Mouse (Mus musculus) mouse trophoblast stem cell (cell line): Measurements from ENCODE around the gene Kpna2.
"Not testable (repeated sequence)": the region's sequence is repeated elsewhere in the genome, so short reads cannot be mapped to it uniquely, and the experiment has no call there.

ENCODE experiments used
- in situ Hi-C, 2 experiments: fragments of 300-500 bp; cut with MseI, MboI; formaldehyde crosslinking; loops; 2 replicates in 1 of 2; 3 replicates in 1 of 2; pipeline ENCODE4 v1.15.1; 2025

Kpna2 gene

DNA sequence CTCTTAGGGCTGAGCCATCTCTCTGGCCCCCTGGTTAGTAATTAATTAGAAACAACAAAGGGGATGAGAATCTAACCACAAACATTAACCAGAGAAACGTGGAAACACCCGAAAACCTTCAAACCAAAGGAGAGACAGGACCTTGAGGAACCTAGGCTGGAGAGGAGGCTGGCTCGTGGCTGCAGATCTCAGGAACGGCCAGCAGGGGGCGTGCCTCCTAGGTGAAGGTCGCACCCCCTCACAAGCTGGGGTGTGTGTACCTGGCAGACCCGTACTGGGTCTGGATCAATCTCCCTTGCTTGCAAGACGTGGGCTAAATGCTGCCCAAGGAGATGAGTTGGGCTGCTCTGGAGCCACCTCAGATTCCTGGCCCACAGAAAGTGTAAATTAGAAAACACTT lies 19.3 kb upstream of the Kpna2 start:
- in situ Hi-C loops, result no loop called here

DNA sequence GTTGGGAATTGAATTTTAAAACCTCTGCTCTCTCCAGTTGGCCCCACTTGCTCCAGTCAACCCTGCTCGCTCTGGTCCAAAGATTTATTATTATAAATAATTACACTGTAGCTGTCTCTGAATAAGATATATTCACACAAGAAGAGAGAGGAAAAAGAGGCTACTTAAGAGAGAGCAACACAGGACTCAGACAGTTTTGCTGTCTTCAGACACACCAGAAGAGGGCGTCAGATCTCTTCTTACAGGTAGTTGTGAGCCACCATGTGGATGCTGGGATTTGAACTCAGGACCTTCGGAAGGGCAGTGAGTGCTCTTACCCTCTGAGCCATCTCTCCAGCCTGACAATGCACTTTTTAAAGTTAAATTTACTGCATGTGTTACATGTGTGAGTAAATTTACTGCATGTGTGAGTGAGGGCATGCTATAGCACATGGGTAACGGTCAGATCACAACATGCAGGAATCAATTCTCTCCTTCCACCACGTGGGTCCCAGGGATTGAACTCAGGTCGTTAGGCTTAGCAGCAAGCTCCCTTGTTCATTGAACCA lies 18.1 kb upstream of the Kpna2 start:
- in situ Hi-C loops, result no loop called here

DNA sequence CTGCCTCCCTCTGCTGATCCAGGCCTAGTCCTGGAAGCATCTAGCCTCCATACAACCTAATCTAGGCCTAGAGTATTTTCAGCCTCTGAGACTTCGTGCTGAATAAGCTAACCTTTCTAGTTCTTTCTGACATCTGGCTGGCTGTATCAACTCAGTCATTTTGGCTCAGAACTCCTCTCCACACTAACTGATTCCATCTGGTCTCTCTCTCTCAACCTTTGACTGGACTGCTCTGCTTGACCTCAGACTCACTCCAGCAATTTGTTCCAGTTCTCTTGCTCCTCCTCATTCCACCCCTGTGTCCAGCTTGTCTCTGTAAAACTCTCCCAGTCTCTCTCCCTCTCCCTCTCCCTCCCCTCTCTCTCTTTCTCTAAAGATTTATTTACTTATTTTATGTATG lies 17.6 kb upstream of the Kpna2 start:
- in situ Hi-C loops, result no loop called here

DNA sequence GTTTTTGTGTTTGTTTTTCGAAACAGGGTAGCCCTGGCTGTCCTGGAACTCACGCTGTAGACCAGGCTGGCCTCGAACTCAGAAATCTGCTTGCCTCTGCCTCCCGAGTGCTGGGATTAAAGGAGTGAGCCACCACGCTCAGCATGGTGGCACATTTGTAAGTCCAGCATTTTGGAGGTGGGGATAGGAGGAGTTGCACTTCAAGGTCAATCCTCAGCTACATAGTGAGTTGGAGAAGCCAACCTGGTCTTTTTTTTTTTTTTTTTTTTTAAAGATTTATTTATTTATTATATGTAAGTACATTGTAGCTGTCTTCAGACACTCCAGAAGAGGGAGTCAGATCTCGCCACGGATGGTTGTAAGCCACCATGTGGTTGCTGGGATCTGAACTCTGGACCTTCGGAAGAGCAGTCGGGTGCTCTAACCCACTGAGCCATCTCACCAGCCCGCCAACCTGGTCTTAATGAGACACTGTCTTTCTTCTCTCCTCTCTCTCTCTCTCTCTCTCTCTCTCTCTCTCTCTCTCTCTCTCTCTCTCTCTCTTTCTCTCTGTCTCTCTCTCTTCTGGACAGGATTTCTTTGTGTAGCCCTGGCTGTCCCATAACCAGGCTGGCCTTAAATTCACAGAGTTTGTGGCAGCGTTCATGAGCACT lies 16.3 kb upstream of the Kpna2 start:
- in situ Hi-C loops, result not testable (repeated sequence)

DNA sequence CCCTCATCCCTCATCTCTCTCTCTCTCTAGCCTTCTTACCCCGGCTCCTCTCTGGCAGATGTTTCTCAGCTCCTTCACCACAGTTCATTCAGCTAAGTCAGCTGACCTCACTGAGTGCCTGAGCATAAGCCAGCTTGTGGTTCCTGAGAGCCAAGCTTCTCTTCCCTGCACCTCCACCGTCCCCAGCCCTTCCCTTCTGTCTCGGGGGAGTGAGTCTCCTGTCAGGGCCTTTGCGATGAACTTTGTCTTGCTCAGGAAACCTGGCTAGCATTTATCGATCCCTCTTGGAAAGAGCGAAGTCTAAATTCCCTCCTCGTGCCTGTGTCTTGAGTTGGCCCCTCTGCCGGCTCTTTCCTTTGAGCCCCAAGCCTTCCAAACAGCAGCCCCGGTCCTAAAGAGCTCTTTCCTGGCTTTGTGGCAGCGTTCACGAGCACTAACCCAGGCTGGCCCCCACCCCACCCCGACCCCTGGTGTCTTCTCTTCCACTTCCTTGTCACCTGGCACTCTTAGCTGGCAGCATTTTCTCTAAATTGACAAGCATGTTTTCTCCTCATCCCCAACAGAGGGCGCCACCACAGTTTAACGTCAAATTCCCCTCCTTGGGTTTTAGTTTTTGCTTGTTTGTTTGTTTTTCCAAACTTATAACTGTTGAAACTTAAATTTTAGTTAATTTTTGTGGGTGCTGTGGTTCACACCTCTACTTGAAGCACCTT lies 15.4 kb upstream of the Kpna2 start:
- in situ Hi-C loops, result no loop called here

DNA sequence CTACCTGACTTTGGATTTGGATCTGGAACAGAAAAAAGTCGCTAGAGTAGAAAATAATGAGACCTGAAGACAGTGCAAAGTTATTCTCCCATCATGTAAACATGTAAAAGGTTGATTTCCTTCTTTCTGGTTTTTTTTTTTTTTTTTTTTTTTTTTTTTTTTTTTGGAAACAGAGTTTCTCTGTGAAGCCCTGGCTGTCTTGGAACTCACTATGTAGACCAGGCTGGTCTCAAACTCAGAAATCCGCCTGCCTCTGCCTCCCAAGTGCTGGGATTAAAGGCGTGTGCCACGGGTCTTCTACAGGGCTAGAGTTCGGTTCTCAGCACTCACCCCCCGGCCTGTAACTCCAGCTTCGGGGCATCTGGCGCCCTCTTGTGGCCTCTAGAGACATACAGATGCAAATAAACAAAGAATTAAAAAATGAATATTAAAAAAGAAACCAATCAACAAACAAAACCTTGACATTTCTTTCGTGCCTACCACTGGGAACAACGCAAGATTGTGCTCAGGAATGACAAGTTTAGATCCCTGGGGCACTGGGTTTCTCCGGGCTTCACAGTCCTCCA lies 14.8 kb upstream of the Kpna2 start:
- in situ Hi-C loops, result no loop called here

DNA sequence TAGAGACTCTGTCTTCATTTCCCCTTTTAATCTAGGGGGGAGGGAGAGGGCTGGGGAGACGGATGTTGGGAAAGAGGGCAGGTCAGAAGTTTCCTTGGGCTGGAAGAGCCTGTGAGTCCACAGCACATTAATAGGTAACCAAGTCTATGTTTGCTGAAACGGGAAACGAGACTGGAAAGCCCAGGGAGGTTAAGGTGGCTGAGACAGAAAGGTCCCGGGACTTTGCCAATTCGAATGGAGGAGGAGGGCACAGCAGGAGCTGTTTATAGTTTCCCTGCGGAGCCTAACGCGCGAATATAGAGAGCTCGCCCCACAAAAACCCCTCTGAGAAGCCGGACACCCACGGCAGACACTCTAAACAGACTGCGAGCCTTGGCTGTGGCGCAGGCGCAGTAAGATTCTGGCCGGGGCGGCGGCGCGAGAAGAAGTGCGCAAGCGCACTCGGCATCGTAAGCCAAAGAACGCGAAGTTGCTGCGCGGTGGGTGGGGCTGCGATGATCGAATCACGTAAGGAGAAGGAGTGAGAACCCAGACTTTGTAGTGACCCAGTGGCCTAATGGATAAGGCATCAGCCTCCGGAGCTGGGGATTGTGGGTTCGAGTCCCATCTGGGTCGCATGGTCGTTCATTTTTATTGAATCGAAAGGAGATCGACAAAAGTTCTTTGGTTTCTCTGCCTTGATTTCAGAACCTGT lies 13.1 kb upstream of the Kpna2 start:
- in situ Hi-C loops, result no loop called here

DNA sequence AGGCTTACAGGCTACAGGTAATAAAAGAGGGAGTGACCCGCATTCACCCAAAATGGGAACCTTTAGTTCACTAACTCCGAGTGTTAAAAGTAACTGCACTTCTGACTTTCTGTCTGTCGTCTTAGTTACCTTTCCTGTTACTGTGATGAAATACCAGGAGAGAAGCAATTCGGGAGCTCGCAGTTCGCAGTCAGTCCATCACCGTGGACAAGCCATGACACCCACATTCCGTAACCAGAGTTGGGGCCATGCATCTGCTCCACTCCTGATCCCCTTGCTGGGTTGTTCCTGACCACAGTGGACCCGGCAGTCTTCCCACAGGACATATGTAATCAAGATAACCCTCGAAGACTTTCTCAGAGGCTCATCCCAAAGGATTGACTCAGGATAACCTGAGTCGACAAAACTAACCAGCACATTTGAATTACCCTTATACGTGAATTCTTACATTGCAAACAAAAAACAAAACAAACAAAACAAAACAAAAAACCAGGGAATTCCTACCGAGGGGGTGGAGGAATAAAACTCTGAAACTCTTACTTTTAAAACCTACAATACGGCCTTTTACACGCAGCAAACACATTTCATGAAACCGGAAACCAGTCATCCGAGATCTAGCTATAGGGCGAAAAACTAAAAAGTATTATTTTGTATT lies 12.5 kb upstream of the Kpna2 start:
- in situ Hi-C loops, result no loop called here

DNA sequence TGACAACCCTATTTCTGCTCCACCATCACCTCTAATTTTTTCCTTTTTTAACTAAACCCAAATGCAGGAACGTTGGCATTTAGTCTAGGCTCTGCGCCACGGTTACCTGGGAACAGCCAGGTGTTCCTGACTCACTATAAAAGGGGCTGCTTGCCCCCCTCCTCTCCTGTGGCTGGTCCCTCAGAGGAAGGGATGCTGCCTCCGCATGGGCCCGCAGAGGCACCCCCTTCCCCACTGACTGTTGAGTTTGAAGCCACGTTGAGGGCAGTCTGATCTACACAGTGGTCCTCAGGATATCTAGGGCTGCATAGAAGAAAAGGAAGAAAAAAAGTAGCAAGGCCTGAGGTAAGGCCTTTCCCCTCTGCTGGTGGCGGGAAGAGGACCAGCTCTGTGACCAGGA lies 11.8 kb upstream of the Kpna2 start:
- in situ Hi-C loops, result no loop called here

DNA sequence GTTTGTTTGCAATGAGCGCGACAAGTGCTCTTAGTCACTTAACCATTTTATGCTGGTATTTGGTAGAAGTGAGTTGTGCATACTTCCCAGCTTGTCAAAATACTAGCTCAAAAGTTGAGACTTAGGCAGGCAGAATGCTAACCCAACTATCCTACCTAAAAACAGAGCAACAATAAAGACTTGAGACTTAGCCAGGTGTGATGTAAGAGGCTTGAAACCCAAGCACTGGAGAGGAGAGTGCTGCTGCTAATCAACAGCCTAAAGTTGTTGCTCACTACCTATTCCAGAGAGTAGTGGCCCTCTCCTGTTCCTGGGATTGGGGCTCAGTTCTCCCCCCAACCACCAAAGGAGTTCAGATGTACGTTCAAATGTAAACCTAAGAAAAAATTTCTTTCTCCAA lies 11.1 kb upstream of the Kpna2 start:
- in situ Hi-C loops, result no loop called here

DNA sequence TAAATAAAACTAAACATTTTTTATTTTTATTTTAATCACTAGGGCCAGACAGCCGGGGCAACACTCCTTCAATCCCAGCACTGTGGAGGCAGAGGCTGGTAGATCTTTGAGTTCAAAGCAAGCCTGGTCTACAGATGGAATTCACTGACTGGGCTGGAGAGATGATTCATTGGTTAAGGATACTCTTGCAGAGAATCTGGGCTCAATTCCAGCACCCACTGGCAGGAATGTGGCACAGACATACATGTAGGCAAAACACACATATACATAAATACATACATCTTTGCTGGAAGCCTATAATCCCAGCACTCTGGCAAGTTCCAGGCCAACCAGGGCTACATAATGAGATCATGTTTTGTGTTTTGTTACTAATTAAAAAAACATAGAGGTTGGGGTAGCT lies 6.2 kb upstream of the Kpna2 start:
- in situ Hi-C loops, result no loop called here

DNA sequence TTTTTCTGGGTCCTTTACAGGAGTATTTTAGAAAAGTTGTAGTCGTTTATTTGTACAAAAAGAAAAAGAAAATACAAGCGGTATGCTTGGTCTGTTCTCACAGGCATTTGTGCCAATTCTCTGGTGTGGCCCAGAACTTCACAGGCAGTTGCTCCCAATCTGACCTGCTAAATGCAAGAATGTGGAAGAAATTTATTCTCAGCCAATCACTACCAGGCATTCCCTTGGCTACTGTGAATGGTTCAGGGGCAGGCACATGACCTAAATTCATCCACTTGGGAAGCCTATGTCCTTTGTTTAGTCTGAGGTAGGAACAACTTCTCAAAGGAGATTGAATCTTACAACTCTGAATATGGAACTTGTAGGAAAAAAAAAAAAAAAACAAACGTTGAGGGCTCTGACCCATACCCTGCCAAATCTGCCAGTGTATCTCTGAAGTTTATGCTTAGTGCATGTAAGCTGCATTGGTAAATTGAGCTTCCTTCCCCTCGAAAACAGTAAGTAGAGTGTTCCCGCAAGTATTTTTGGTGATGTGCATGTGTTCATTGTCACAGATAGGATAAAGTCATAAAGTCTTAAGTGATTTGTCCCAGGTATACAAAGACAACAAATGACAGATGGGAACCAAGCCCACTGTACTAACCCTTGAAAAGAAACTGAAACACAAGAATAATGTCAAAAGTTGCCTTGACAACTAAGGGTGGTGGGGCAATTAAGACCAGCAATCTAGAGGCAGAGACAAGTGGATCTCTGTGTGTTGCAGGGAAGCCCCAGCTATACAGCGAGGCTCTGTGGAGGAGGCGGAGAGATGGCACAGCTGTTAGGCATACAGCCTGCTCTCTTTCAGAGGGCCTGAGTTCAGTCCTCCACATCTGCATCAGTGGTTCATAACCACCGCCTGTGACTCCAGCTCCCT lies 2.7 kb upstream of the Kpna2 start:
- in situ Hi-C loops, result no loop called here

DNA sequence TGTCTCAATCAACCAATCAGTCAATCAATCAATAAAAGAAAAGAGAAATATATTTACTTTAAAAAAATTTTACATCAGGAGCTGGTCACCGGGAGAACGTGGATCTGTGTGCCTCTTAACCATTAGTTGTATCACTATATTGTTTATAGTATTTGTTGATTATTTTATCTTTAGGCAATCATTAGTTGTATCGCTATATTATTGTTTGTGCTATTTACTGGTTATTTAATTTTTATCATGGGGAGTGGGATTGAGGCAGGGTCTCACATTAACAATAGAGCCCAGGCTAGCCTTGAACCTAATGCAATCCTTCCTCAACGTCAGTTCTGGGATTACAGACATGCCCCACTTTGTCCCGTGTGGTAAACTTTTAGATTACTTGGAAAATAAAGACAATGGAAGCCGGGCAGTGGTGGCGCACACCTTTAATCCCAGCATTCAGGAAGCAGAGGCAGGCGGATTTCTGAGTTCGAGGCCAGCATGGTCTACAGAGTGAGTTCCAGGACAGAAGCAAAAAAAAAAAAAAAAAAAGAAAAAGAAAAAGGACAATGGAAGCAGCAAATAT lies 690 bp upstream of the Kpna2 start:
- in situ Hi-C loops, result no loop called here

DNA sequence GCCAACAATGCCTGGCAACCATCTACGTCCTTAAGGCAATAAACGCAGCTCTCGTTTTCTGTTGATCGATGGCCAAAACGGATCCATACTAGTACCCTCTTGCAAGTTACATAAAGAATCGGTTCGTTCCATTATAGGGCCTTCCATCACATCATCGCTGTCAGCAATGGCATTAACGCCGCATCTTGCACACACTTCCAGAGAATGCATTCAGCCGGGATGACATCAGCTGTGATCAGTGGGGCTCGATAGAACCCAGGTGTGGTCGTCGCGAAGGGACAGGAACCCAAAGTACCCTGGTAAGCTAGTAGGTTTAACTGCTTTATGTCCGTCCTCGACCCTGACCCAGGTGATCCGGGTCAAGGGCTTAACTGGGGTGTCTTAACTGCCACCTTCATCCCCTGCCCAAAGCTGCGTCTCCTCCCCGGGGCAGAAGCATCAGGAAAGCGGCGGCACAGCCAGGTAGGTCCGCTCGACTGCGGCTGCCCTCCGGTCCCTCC lies 640 bp downstream of the Kpna2 start:
- in situ Hi-C loops, result no loop called here

DNA sequence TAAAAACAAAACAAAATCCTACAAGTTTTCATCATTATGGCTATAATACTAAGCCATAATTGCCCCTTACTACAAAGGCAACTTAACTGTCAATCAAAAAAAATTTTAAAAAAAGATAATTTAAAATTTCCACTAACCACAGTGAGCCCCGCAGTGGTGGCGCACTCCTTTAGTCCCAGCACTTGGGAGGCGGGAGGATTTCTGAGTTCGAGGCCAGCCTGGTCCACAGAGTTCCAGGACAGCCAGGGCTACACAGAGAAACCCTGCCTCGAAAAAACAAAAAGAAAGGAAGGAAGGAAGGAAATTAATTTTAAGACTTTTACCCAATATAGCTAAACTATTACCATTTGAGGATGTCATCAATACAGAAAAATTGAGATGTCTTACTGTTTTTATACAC lies 1.4 kb downstream of the Kpna2 start:
- in situ Hi-C loops, result no loop called here

DNA sequence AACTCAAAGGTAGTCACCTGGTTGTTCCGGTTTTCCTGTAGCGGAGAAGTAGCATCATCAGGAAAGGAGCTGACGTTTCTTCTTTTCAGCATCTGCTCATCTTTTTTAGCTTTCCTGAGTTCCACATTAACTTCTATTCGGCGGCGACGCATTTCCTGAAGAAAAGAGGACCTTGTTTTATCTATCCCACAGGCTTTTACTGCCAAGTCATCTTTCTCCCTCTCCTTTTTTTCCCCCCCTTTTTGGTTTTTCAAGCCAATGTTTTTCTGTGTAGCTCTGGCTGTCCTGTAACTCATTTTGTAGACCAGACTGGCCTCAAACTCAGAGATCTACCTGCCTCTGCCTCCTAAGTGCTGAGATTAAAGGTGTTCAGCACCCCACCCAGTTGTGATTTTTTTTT lies 2.8 kb downstream of the Kpna2 start:
- in situ Hi-C loops, result not testable (repeated sequence)

DNA sequence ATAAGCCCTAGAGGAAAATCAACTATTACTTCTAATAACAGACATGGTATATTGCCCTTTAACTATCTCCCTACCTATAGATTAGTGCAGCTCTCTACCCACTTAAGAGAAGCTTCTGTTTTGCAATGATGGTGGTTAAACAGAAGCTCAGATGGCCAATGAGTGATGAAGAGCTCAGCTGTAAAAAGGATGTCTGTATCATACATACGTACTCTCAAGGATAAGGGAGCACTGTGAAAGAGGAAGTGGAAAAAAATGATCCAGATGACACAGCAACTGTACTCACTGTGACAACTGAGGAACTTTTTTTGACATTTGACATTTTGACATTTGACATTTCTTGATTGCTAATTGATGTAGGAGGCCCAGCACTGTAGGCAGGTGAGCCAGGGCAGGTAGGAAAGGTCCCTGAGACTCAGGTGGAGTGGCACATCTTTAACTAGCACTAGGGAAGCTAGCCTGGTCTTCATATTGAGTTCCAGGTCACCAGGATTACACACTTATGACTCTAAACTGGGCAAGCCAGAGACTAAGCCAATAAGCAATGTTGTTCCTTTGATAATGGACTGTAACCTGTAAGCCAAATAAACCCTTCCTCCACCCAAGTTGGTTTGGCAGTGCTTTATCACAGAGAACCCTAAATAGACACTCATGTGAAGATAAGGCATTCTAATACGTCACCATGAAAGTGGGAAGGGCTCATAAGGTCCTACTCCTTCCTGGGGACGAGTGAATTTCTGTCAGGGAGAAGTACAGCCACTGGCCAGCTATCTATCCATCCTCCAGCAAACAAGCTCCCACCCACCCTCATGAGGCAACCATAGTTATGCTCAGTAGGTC lies 4.9 kb downstream of the Kpna2 start:
- in situ Hi-C loops, result no loop called here

DNA sequence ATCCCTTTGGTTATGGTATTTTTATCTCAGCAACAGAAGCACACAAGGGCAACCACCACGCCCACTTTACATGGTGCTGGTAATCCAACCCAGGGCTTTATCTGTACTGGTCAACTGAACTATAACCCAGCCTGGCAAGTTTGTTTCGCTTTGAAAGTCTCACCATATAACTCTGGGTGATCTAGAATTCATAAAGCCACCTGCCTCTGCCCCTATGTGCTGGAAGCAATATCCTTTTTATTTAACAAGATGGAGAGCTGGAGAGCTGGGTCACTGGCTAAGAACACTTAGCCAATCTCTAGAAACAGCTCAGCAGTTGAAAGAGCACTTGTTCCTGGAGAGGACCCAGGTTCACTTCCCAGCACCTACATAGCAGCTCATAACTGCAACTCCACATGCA lies 12.0 kb downstream of the Kpna2 start:
- in situ Hi-C loops, result no loop called here

DNA sequence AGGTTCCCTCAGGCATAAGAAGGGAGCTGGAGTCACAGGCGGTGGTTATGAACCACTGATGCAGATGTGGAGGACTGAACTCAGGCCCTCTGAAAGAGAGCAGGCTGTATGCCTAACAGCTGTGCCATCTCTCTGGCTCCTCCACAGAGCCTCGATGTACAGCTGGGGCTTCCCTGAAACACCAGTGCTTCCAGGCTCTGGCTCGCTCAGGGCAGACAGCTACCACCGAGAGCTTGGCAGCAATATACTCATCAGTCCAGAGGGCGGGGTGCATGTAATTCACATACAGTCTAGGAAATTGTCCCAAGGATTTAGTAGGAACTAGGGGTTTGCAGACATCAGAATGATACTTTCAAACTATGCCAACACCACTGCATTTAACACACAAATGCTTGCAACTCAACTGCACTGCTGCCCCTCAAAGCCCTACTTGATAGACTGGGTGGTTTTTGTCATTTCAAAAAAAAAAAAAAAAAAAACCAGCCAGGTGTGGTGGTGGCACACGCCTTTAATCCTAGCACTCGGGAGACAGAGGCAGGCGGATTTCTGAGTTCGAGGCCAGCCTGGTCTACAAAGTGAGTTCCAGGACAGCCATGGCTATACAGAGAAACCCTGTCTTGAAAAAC lies 13.2 kb downstream of the Kpna2 start:
- in situ Hi-C loops, result not testable (repeated sequence)
